Mouse (Mus musculus) liver, embryonic 15.5 days (tissue): ENCODE data around the gene Clrn3. TPM values are rescaled to one million over a fixed set of nuclear protein-coding genes. Genes with fewer than 3 reads are reported as not detected.

ENCODE experiments used
- ATAC-seq: fragments of 200-750 bp; cut with Nextera tagmentation; 2 replicates; pipeline ENCODE4 v1.8.0; 2017; ENCODE audit warnings: moderate number of reproducible peaks, mild to moderate bottlenecking, moderate library complexity; ENCODE audit not compliant: insufficient read depth
- H3K27ac ChIP-seq: fragments of 300-500 bp; sonication (generic); replicated peaks from 2 replicates; pipeline ENCODE4 v1.5.1; 2015; ENCODE audit warnings: mild to moderate bottlenecking, inconsistent platforms
- H3K27me3 ChIP-seq: fragments of 300-500 bp; sonication (generic); 2 replicates; pipeline ENCODE4 v1.6.1; 2015; ENCODE audit warnings: mild to moderate bottlenecking, inconsistent platforms
- H3K36me3 ChIP-seq: fragments of 300-500 bp; sonication (generic); replicated peaks from 2 replicates; pipeline ENCODE4 v1.6.1; 2015; ENCODE audit warnings: moderate library complexity, mild to moderate bottlenecking, inconsistent platforms
- H3K4me1 ChIP-seq: fragments of 300-500 bp; sonication (generic); replicated peaks from 2 replicates; pipeline ENCODE4 v1.6.1; 2015; ENCODE audit warnings: inconsistent platforms
- H3K4me2 ChIP-seq: fragments of 300-500 bp; sonication (generic); 2 replicates; pipeline ENCODE4 v1.6.1; 2015; ENCODE audit warnings: moderate library complexity, mild to moderate bottlenecking, inconsistent platforms
- H3K4me3 ChIP-seq: fragments of 300-500 bp; sonication (generic); replicated peaks from 2 replicates; pipeline ENCODE4 v1.5.1; 2015; ENCODE audit warnings: mild to moderate bottlenecking, inconsistent platforms
- H3K9ac ChIP-seq: fragments of 300-500 bp; sonication (generic); 2 replicates; pipeline ENCODE4 v1.6.1; 2015; ENCODE audit warnings: moderate library complexity, mild to moderate bottlenecking, inconsistent platforms
- H3K9me3 ChIP-seq: fragments of 300-500 bp; sonication (generic); replicated peaks from 2 replicates; pipeline ENCODE4 v1.6.1; 2016; ENCODE audit warnings: inconsistent platforms
- WGBS: fragments of 180-500 bp; shearing (Covaris S2); methylation state at CpG from one replicate; pipeline ENCODE4 v1.1.7; 2015; ENCODE audit warnings: mixed read lengths; ENCODE audit not compliant: insufficient replicate concordance; 5-methylcytosine and 5-hydroxymethylcytosine counted together
- polyA plus RNA-seq: library from polyadenylated mRNA; unstranded; fragments of >200 nt; fragmentation: Nextera tagmentation; extraction: Ambion mirVana; gene quantifications from 2 replicates; pipeline ENCODE4 v1.2.1, GENCODE M21; 2015

The Clrn3 gene
- polyA plus RNA-seq, 1 experiment from 2014 or later, result 0.03 TPM

DNA sequence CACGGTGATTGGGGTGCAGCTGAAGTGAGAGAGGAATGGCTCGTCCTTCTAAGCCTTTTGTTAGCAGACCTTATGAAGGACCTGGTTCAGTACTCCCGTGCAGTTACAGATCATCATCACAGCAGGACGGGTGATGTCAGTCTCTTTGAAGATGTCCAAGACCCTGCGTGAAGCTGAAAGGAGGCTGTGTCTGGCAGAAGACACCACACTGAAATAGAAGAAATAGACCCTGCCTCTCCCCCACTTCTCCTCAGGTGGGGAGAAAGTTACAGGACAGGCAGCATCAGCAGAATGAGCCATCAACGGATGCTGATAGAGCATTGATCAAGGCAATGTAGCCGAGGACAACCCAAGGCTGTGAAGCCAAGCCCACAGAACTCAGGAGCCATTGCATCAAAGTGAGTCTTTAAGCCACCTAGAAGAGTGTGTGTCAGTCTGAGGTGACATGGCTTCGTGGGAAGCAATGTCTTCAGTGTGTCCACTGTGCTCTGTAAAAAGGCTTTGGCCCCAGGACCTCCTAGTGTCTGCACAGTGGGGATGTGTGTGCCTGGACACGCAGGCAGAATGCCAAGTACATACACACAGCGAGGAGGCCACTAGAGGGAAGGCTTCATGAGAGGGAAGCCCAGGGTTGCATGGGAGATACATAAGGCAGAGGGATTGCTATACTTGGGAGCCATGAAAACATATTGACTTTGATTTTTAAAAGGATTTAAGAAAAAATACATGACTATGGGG lies 41.6 kb downstream of the Clrn3 start:
- Histone ChIP-seq H3K9me3 (no peaks in the 10 kb centered on the region), H3K9ac (no peak overlapping the region), H3K4me3 (no peak overlapping the region), H3K4me1 (no peaks in the 10 kb centered on the region), H3K36me3 (no peaks in the 10 kb centered on the region), H3K27me3 (no peaks in the 10 kb centered on the region; the same call in none of the 2 replicates), H3K4me2 (no peak overlapping the region), H3K27ac (no peak overlapping the region)
- 52% methylated on average over 10 of the region's 10 CpGs for WGBS
- ATAC-seq, result no peak

DNA sequence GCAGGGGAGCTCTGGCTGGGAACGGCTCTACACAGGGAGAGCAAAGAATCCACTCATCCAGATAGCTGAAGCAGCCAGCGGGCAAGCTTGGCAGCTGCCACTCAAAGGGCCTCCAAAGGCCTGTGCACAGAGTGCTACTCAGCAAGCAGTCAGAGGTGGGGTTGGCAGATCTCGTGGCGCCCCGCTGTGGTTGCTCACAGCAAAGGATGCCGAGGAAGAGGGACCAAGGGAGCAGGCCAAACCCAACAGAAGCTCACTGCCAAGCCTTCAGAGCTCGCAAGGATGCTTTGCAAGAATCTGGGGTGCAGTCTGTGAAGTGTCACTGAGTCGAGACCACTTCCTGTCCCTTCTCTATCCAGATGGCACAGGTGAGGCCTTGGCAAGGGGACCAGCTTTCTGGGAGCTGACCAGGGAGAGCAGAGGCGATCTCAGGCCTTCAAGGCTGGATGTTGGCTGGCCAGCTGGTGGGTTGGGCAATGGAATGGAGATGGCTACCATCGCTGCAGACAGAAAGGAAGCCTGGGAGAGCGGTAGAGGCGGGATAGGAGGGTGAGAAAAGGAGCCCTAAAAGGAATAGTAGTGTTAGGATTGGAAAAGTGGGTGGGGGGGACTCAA lies 42.6 kb downstream of the Clrn3 start:
- no peak overlapping the region for H3K27ac ChIP-seq
- H3K36me3 ChIP-seq, result no peaks in the 10 kb centered on the region
- no peak for ATAC-seq
- no peaks in the 10 kb centered on the region for H3K9me3 ChIP-seq
- no peaks in the 10 kb centered on the region for H3K4me1 ChIP-seq
- no peak overlapping the region for H3K9ac ChIP-seq
- 26% methylated on average over 12 of the region's 12 CpGs for WGBS
- H3K4me3 ChIP-seq, result no peak overlapping the region
- no peaks in the 10 kb centered on the region; the same call in none of the 2 replicates for H3K27me3 ChIP-seq
- H3K4me2 ChIP-seq, result no peak overlapping the region

GRCm38 (mm10) chr7:135485116-135485795 lies 43.2 kb downstream of the Clrn3 start:
- Histone ChIP-seq H3K4me1 (no peaks in the 10 kb centered on the region), H3K9me3 (no peaks in the 10 kb centered on the region), H3K27ac (no peak overlapping the region), H3K4me2 (no peak overlapping the region), H3K4me3 (no peak overlapping the region), H3K36me3 (no peaks in the 10 kb centered on the region), H3K27me3 (no peaks in the 10 kb centered on the region; the same call in none of the 2 replicates), H3K9ac (no peak overlapping the region)
- WGBS, result 17% methylated on average over 10 of the region's 10 CpGs
- no peak for ATAC-seq

DNA sequence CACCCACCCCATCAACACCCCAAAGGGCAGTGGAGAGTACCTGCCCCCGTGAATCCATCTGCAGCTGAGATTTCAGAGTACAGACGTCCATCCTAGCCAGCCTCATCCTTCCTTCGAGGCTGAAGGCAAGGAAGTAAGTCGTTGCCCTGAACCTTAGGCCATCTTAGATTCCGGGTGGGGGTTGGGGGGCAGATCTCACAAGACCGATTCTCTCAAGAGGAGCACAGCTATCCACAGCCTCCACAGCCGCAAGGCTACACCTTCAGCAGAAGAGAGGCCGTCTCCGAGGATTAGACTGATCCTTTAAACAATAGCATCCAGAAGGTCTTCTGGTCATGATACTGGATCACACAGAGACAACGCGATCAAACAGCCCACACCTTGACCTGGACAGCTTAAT lies 44.1 kb downstream of the Clrn3 start:
- Histone ChIP-seq H3K4me2 (no peak overlapping the region), H3K4me3 (no peak overlapping the region), H3K27me3 (no peaks in the 10 kb centered on the region; the same call in none of the 2 replicates), H3K36me3 (no peaks in the 10 kb centered on the region), H3K4me1 (no peaks in the 10 kb centered on the region), H3K27ac (no peak overlapping the region), H3K9ac (no peak overlapping the region), H3K9me3 (no peaks in the 10 kb centered on the region)
- WGBS, result 32% methylated on average over 11 of the region's 11 CpGs
- ATAC-seq, result no peak

DNA sequence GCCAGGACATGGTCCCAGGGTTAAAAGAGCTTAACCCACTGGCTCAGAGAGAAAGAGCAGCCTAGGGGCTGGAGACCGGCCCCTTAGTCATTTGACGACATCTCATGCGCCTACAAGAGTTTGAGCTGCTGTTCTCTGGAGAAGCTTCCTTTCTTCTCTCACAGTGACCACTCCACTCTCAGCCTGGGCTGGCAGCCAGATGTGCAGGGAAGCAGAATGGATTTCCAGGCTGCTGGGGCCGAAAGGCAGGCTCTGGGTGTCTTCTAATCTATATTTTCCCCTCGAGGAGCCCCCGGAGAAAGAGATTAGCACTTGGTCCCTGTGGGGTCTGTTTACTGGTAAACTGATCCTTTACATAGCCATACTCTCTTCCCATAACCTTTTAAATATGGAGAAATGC lies 44.7 kb downstream of the Clrn3 start:
- Histone ChIP-seq H3K9ac (no peak overlapping the region), H3K4me1 (no peaks in the 10 kb centered on the region), H3K27ac (no peak overlapping the region), H3K36me3 (no peaks in the 10 kb centered on the region), H3K4me3 (no peak overlapping the region), H3K4me2 (no peak overlapping the region), H3K9me3 (no peaks in the 10 kb centered on the region), H3K27me3 (no peaks in the 10 kb centered on the region; the same call in none of the 2 replicates)
- ATAC-seq, result no peak
- 46% methylated on average over 6 of the region's 6 CpGs for WGBS

GRCm38 (mm10) chr7:135481150-135481549 lies 47.3 kb downstream of the Clrn3 start:
- Histone ChIP-seq H3K9ac (no peak overlapping the region), H3K4me2 (no peak overlapping the region), H3K27me3 (no peaks in the 10 kb centered on the region; the same call in none of the 2 replicates), H3K9me3 (no peaks in the 10 kb centered on the region), H3K4me1 (no peaks in the 10 kb centered on the region), H3K27ac (no peak overlapping the region), H3K36me3 (no peaks in the 10 kb centered on the region), H3K4me3 (no peak overlapping the region)
- no peak for ATAC-seq
- 25% methylated on average over 7 of the region's 7 CpGs for WGBS

DNA sequence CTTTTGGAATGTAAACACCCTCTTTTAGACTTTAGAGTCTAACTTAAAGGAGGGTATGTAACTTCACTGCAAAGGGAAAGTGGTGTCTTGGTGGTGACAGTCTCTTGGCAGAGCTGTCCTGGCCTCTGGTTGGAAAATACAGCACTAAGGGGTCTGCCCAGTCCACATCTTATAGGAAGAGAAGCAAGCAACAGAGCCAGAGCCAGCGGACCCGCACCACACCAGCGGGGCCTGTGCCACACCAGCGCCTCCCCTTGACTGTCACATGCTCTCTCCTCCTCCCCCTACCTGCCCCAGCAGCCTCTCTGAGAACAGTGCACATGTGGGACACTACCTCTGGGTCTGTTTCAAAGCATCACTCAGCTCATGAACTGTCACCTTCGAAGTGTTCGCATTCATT lies 48.5 kb downstream of the Clrn3 start:
- Histone ChIP-seq H3K27ac (no peak overlapping the region), H3K27me3 (no peaks in the 10 kb centered on the region; the same call in none of the 2 replicates), H3K4me2 (no peak overlapping the region), H3K4me1 (no peaks in the 10 kb centered on the region), H3K36me3 (no peaks in the 10 kb centered on the region), H3K4me3 (no peak overlapping the region), H3K9me3 (no peaks in the 10 kb centered on the region), H3K9ac (no peak overlapping the region)
- ATAC-seq, result no peak
- 62% methylated on average over 6 of the region's 6 CpGs for WGBS

GRCm38 (mm10) chr7:135479322-135479880 lies 49.1 kb downstream of the Clrn3 start:
- Histone ChIP-seq H3K27ac (no peak overlapping the region), H3K4me2 (no peak overlapping the region), H3K4me3 (no peak overlapping the region), H3K27me3 (no peaks in the 10 kb centered on the region; the same call in none of the 2 replicates), H3K36me3 (no peaks in the 10 kb centered on the region), H3K4me1 (no peaks in the 10 kb centered on the region), H3K9ac (no peak overlapping the region), H3K9me3 (no peaks in the 10 kb centered on the region)
- no peak for ATAC-seq
- WGBS, result 59% methylated on average over 10 of the region's 10 CpGs

GRCm38 (mm10) chr7:135477256-135477655 lies 51.2 kb downstream of the Clrn3 start:
- H3K36me3 ChIP-seq, result no peaks in the 10 kb centered on the region
- no peaks in the 10 kb centered on the region for H3K9me3 ChIP-seq
- WGBS, result 47% methylated on average over 5 of the region's 5 CpGs
- H3K4me2 ChIP-seq, result no peak overlapping the region
- no peak overlapping the region for H3K4me3 ChIP-seq
- H3K4me1 ChIP-seq, result no peaks in the 10 kb centered on the region
- H3K9ac ChIP-seq, result no peak overlapping the region
- no peak for ATAC-seq
- peaks cover 3% of the 10 kb centered on the region; the same call in 1 of the 2 replicates for H3K27me3 ChIP-seq
- H3K27ac ChIP-seq, result no peak overlapping the region

DNA sequence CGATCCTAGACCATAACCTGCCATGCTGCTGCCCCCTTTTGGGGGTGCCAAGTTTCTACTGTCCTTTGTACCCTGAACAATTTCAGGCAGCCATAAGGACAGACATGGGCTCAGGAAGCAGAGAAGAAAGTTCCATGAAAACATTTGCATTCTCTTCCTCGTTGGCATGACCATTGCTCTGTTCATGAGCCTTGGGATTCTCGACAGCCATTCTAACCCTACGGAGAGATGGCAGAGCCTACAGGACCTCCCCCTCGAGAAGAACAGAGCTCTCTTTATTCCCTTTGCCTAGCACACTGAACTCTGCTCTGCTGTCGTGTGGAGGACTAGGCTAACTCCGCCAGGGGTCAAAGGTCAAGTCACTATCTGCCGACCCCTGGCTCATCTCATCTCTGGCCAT lies 52.5 kb downstream of the Clrn3 start:
- Histone ChIP-seq H3K4me2 (no peak overlapping the region), H3K36me3 (no peaks in the 10 kb centered on the region), H3K27me3 (peaks cover 3% of the 10 kb centered on the region; the same call in 1 of the 2 replicates), H3K27ac (no peak overlapping the region), H3K9ac (no peak overlapping the region), H3K4me3 (no peak overlapping the region), H3K9me3 (no peaks in the 10 kb centered on the region), H3K4me1 (no peaks in the 10 kb centered on the region)
- ATAC-seq, result no peak
- 52% methylated on average over 8 of the region's 8 CpGs for WGBS

DNA sequence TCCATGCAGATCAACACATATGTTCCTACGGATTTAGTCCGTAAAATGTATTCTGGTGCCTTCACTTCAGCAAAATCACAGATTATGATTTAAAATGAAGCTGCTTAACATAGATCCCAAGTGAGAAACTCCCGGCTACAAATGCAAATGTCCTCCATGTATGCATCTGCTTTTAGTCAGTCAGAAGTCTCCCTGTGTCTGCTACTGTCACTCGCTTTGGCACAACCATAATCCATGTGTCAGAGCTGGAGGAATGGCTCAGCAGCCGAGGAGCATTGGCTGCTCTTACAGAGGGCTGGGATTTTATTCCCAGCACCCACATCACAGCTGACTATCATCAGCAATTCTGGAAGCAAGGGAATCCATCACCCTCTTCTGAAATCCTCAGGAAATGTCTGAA lies 58.1 kb downstream of the Clrn3 start:
- Histone ChIP-seq H3K27ac (no peak overlapping the region), H3K36me3 (no peaks in the 10 kb centered on the region), H3K9me3 (no peaks in the 10 kb centered on the region), H3K27me3 (peaks cover 3% of the 10 kb centered on the region; the same call in 1 of the 2 replicates), H3K9ac (no peak overlapping the region), H3K4me2 (no peak overlapping the region), H3K4me3 (no peak overlapping the region), H3K4me1 (no peaks in the 10 kb centered on the region)
- no peak for ATAC-seq
- 56% methylated on average over 5 of the region's 5 CpGs for WGBS
